Mouse (Mus musculus): ENCODE measurements at regions not wholly inside any gene's neighbourhood (a gene's known extent, or its start where the extent isn't known, plus 50 kb on each side); places are given as distances from the start of the nearest gene placed in this dataset.

DNA sequence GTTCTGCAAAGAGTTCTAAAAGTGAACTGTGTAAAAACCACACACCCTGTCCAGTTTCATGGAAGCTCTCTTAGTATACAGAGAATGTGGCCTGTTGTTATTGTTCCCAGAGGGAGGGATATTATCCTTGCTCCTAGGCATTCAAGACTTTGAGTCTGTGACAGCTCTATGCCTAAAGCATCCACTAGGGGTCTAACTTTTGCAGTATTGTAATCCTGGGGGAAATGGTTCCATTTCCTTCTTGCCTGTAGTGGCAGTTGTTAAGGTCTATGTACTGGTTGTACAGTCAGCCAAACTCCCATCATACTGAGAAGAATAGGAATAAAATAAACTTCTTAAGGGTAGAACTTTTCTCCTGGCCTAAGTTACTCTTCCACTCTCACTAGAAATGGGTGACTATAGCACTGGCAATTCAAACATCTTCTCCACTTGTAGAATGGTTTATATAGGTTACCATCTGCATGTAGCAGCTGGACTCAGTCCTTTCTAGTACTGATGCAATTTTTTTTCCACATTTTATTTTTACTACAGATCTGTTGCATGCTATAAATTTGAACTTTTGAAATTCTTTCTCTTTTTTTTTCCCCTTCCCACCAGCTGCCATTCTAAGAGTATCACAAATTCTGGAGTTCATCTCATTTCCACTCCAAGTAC lies 51.4 kb upstream of the Dpt start:
- TF ChIP-seq CTCF (IDR thresholded peaks at IDR 0.05; ENCODE audit: extremely low read depth, insufficient read depth, insufficient read length, insufficient replicate concordance) (no peak), POLR2A (IDR thresholded peaks at IDR 0.05; ENCODE audit: low read depth, low read length) (no peak)
